Mouse (Mus musculus): Measurements from ENCODE around the gene B230217C12Rik.

Gene B230217C12Rik

GRCm38 (mm10) chr11:97840539-97840954 is at the start of gene B230217C12Rik:
TSS of gene B230217C12Rik (plus strand) at chr11:97840780.
- CTCF ChIA-PET = interaction anchor here (0.9 kb wide), 1 partner anchor 47 kb away, joined by 3 read pairs; no protein-coding TSS in a partner anchor

- CTCF ChIA-PET = interaction anchor here (0.5 to 0.7 kb wide), 3 partner anchors 8 to 244 kb away, joined by 5 to 10 read pairs (median 5); no protein-coding TSS in a partner anchor
Observed at GRCm38 (mm10) chr11:97793165-97793564, 47.4 kb upstream of the B230217C12Rik start.

GRCm38 (mm10) chr11:97796910-97797309 is 43.7 kb upstream of the B230217C12Rik start:
- CTCF ChIA-PET = interaction anchor here (0.6 kb wide), 1 partner anchor 498 kb away, joined by 5 read pairs; no protein-coding TSS in a partner anchor

GRCm38 (mm10) chr11:97797369-97798082 is 43.1 kb upstream of the B230217C12Rik start:
- CTCF ChIA-PET = interaction anchor here (0.5 to 0.6 kb wide), 3 partner anchors 67 to 1075 kb away, joined by 5 to 18 read pairs (median 14); no protein-coding TSS in a partner anchor

- CTCF ChIA-PET = interaction anchor here (0.5 to 0.7 kb wide), 3 partner anchors 67 to 1076 kb away, joined by 8 to 18 read pairs (median 14); no protein-coding TSS in a partner anchor
Observed at GRCm38 (mm10) chr11:97798083-97798435, 42.5 kb upstream of the B230217C12Rik start.

GRCm38 (mm10) chr11:97798782-97799145 is 41.8 kb upstream of the B230217C12Rik start, which contains the start of gene Lasp1:
TSS of gene Lasp1 (plus strand) at chr11:97799000.
- CTCF ChIA-PET = interaction anchor here (0.6 to 0.7 kb wide), 2 partner anchors 224 to 556 kb away, joined by 5 to 8 read pairs; no protein-coding TSS in a partner anchor

- CTCF ChIA-PET = interaction anchor here (0.6 kb wide), 1 partner anchor 223 kb away, joined by 5 read pairs; no protein-coding TSS in a partner anchor
Observed at GRCm38 (mm10) chr11:97799146-97799993, 41.2 kb upstream of the B230217C12Rik start.

- CTCF ChIA-PET = no interaction called here
Observed at GRCm38 (mm10) chr11:97799994-97800690, 40.4 kb upstream of the B230217C12Rik start.

GRCm38 (mm10) chr11:97800691-97801408 is 39.7 kb upstream of the B230217C12Rik start:
- CTCF ChIA-PET = no interaction called here

- CTCF ChIA-PET = interaction anchor here (0.6 kb wide), 1 partner anchor 8 kb away, joined by 10 read pairs; no protein-coding TSS in a partner anchor
Observed at GRCm38 (mm10) chr11:97801409-97802193, 39.0 kb upstream of the B230217C12Rik start.

GRCm38 (mm10) chr11:97802194-97802470 is 38.4 kb upstream of the B230217C12Rik start:
- CTCF ChIA-PET = interaction anchor here (0.6 kb wide), 1 partner anchor 693 kb away, joined by 3 read pairs; no protein-coding TSS in a partner anchor

GRCm38 (mm10) chr11:97802495-97802894 is 38.1 kb upstream of the B230217C12Rik start:
- CTCF ChIA-PET = interaction anchor here (0.6 kb wide), 1 partner anchor 692 kb away, joined by 3 read pairs; no protein-coding TSS in a partner anchor

- CTCF ChIA-PET = no interaction called here
Observed at GRCm38 (mm10) chr11:97803847-97804246, 36.7 kb upstream of the B230217C12Rik start.

GRCm38 (mm10) chr11:97804841-97805661 is 35.5 kb upstream of the B230217C12Rik start:
- CTCF ChIA-PET = interaction anchor here (0.6 to 1.2 kb wide), 3 partner anchors 11 to 79 kb away, joined by 3 to 4 read pairs (median 3); partner anchors contain the start of gene Fbxo47

GRCm38 (mm10) chr11:97805662-97806612 is 34.6 kb upstream of the B230217C12Rik start:
- CTCF ChIA-PET = interaction anchor here (0.6 to 1.2 kb wide), 3 partner anchors 11 to 78 kb away, joined by 3 to 4 read pairs (median 3); partner anchors contain the start of gene Fbxo47

GRCm38 (mm10) chr11:97806613-97806964 is 34.0 kb upstream of the B230217C12Rik start:
- CTCF ChIA-PET = no interaction called here

- CTCF ChIA-PET = no interaction called here
Observed at GRCm38 (mm10) chr11:97807626-97808025, 33.0 kb upstream of the B230217C12Rik start.

- CTCF ChIA-PET = interaction anchor here (0.9 kb wide), 1 partner anchor 194 kb away, joined by 3 read pairs; no protein-coding TSS in a partner anchor
Observed at GRCm38 (mm10) chr11:97808093-97808492, 32.5 kb upstream of the B230217C12Rik start.
